Mouse (Mus musculus): ENCODE results near the gene Rc3h2.

The Rc3h2 gene

GRCm38 (mm10) chr2:37422306-37423304, at the start of gene Rc3h2:
Gene Rc3h2 (minus strand): TSS chr2:37422903.
- in situ Hi-C loops (cut with MboI; ENCODE audit: low pct_unique_long_range_greater_than_20kb in 1 of 2, low sequenced_read_pairs in 2 of 2, unreplicated experiment in 1 of 2) = no loop called here

GRCm38 (mm10) chr2:37466266-37466665, 43.6 kb upstream of the Rc3h2 start:
- in situ Hi-C loops (cut with MboI; ENCODE audit: low pct_unique_long_range_greater_than_20kb in 1 of 2, low sequenced_read_pairs in 2 of 2, unreplicated experiment in 1 of 2) = no loop called here

- in situ Hi-C loops (cut with MboI; ENCODE audit: low pct_unique_long_range_greater_than_20kb in 1 of 2, low sequenced_read_pairs in 2 of 2, unreplicated experiment in 1 of 2) = no loop called here
Measured at GRCm38 (mm10) chr2:37460707-37461106, 38.0 kb upstream of the Rc3h2 start.

GRCm38 (mm10) chr2:37452376-37452760, 29.7 kb upstream of the Rc3h2 start:
- in situ Hi-C loops (cut with MboI; ENCODE audit: low pct_unique_long_range_greater_than_20kb in 1 of 2, low sequenced_read_pairs in 2 of 2, unreplicated experiment in 1 of 2) = no loop called here

GRCm38 (mm10) chr2:37451667-37452375, 29.1 kb upstream of the Rc3h2 start:
- in situ Hi-C loops (cut with MboI; ENCODE audit: low pct_unique_long_range_greater_than_20kb in 1 of 2, low sequenced_read_pairs in 2 of 2, unreplicated experiment in 1 of 2) = no loop called here

GRCm38 (mm10) chr2:37442611-37443591, 20.2 kb upstream of the Rc3h2 start, which contains the start of the genes Zbtb26, Zbtb6 and Rabgap1:
Gene Zbtb26 (minus strand): TSS chr2:37443135.
Gene Zbtb6 (minus strand): TSS chr2:37443171.
Gene Rabgap1 (plus strand): TSS chr2:37443279.
- in situ Hi-C loops (cut with MboI; ENCODE audit: low pct_unique_long_range_greater_than_20kb in 1 of 2, low sequenced_read_pairs in 2 of 2, unreplicated experiment in 1 of 2) = no loop called here

GRCm38 (mm10) chr2:37431609-37432008, 8.9 kb upstream of the Rc3h2 start:
- in situ Hi-C loops (cut with MboI; ENCODE audit: low pct_unique_long_range_greater_than_20kb in 1 of 2, low sequenced_read_pairs in 2 of 2, unreplicated experiment in 1 of 2) = no loop called here

GRCm38 (mm10) chr2:37430593-37431464, 8.1 kb upstream of the Rc3h2 start:
- in situ Hi-C loops (cut with MboI; ENCODE audit: low pct_unique_long_range_greater_than_20kb in 1 of 2, low sequenced_read_pairs in 2 of 2, unreplicated experiment in 1 of 2) = no loop called here

- in situ Hi-C loops (cut with MboI; ENCODE audit: low pct_unique_long_range_greater_than_20kb in 1 of 2, low sequenced_read_pairs in 2 of 2, unreplicated experiment in 1 of 2) = no loop called here
Measured at GRCm38 (mm10) chr2:37423671-37424070, 968 bp upstream of the Rc3h2 start.

GRCm38 (mm10) chr2:37421903-37422302, 800 bp downstream of the Rc3h2 start:
- in situ Hi-C loops (cut with MboI; ENCODE audit: low pct_unique_long_range_greater_than_20kb in 1 of 2, low sequenced_read_pairs in 2 of 2, unreplicated experiment in 1 of 2) = no loop called here

GRCm38 (mm10) chr2:37395539-37395938, 27.2 kb downstream of the Rc3h2 start:
- in situ Hi-C loops (cut with MboI; ENCODE audit: low pct_unique_long_range_greater_than_20kb in 1 of 2, low sequenced_read_pairs in 2 of 2, unreplicated experiment in 1 of 2) = no loop called here

GRCm38 (mm10) chr2:37382921-37383320, 39.8 kb downstream of the Rc3h2 start:
- in situ Hi-C loops (cut with MboI; ENCODE audit: low pct_unique_long_range_greater_than_20kb in 1 of 2, low sequenced_read_pairs in 2 of 2, unreplicated experiment in 1 of 2) = no loop called here

GRCm38 (mm10) chr2:37380189-37380588, 42.5 kb downstream of the Rc3h2 start:
- in situ Hi-C loops (cut with MboI; ENCODE audit: low pct_unique_long_range_greater_than_20kb in 1 of 2, low sequenced_read_pairs in 2 of 2, unreplicated experiment in 1 of 2) = no loop called here

GRCm38 (mm10) chr2:37376018-37376417, 46.7 kb downstream of the Rc3h2 start:
- in situ Hi-C loops (cut with MboI; ENCODE audit: low pct_unique_long_range_greater_than_20kb in 1 of 2, low sequenced_read_pairs in 2 of 2, unreplicated experiment in 1 of 2) = no loop called here

- in situ Hi-C loops (cut with MboI; ENCODE audit: low pct_unique_long_range_greater_than_20kb in 1 of 2, low sequenced_read_pairs in 2 of 2, unreplicated experiment in 1 of 2) = no loop called here
Measured at GRCm38 (mm10) chr2:37370651-37371050, 52.1 kb downstream of the Rc3h2 start.

GRCm38 (mm10) chr2:37359908-37360307, 62.8 kb downstream of the Rc3h2 start:
- in situ Hi-C loops (cut with MboI; ENCODE audit: low pct_unique_long_range_greater_than_20kb in 1 of 2, low sequenced_read_pairs in 2 of 2, unreplicated experiment in 1 of 2) = no loop called here
